Comparison of ENCODE assay signal across 9 mouse cellular contexts in genomic region chr11:69853994-69854393, GRCm38 (mm10). TPM values are rescaled to one million over a fixed set of nuclear protein-coding genes. Genes with fewer than 3 reads are reported as not detected.
DNase-seq lines count a peak whose midpoint lies in the region; ATAC-seq lines count a peak whose summit lies in the region.
"Had no signal": no experiment of that assay in that cellular context is flagged by ENCODE, and none has a peak within 500 bp of the region (broad histone marks: within the 10 kb centered on the region; RNA-seq: fewer than 3 reads in every experiment).

No protein-coding gene starts in this region.

- no peak overlapping the region for H3K4me2 ChIP-seq in midbrain, embryonic 12.5 days (replicated peaks)
- no peak overlapping the region for H3K4me2 ChIP-seq in midbrain, embryonic 15.5 days
- H3K4me2 ChIP-seq in intestine, embryonic 15.5 days (replicated peaks): no peak overlapping the region
- H3K4me2 ChIP-seq in midbrain, embryonic 16.5 days (ENCODE audit: low read length): no peak overlapping the region

- no peaks in the 10 kb centered on the region for H3K9me3 ChIP-seq in midbrain, embryonic 12.5 days
- no peaks in the 10 kb centered on the region for H3K9me3 ChIP-seq in midbrain, embryonic 15.5 days
- H3K9me3 ChIP-seq in intestine, embryonic 15.5 days: no peaks in the 10 kb centered on the region
- no peaks in the 10 kb centered on the region for H3K9me3 ChIP-seq in midbrain, embryonic 16.5 days (replicated peaks; ENCODE audit: control insufficient read depth, low read length, poor library complexity, severe bottlenecking)

- no peak overlapping the region for H3K9ac ChIP-seq in midbrain, embryonic 12.5 days (replicated peaks)
- no peak overlapping the region for H3K9ac ChIP-seq in midbrain, embryonic 15.5 days
- no peak overlapping the region for H3K9ac ChIP-seq in intestine, embryonic 15.5 days
- no peak overlapping the region for H3K9ac ChIP-seq in midbrain, embryonic 16.5 days (ENCODE audit: low read depth, low read length)

- 0 out of 2 replicates have a peak overlapping the region, but pooled peaks have one; percentile 2 for H3K27ac ChIP-seq in midbrain, embryonic 12.5 days (replicated peaks)
- H3K27ac ChIP-seq in midbrain, embryonic 15.5 days: no peak overlapping the region
- no peak overlapping the region for H3K27ac ChIP-seq in intestine, embryonic 15.5 days
- H3K27ac ChIP-seq in midbrain, embryonic 16.5 days (ENCODE audit: low read length): no peak overlapping the region

- H3K27me3 ChIP-seq in midbrain, embryonic 12.5 days: peaks cover 20% of the 10 kb centered on the region
- peaks cover 8% of the 10 kb centered on the region; the same call in 1 of the 2 replicates for H3K27me3 ChIP-seq in midbrain, embryonic 15.5 days (replicated peaks)
- peaks cover 10% of the 10 kb centered on the region for H3K27me3 ChIP-seq in intestine, embryonic 15.5 days (replicated peaks)
- peaks cover 11% of the 10 kb centered on the region for H3K27me3 ChIP-seq in midbrain, embryonic 16.5 days (ENCODE audit: control insufficient read depth, insufficient read depth, low read depth, low read length)

- 0 out of 2 replicates have a peak, but pooled peaks cover 7% of the 10 kb centered on the region for H3K4me1 ChIP-seq in midbrain, embryonic 12.5 days
- H3K4me1 ChIP-seq in midbrain, embryonic 15.5 days: peaks cover 4% of the 10 kb centered on the region; the same call in 1 of the 2 replicates
- no peaks in the 10 kb centered on the region for H3K4me1 ChIP-seq in intestine, embryonic 15.5 days (replicated peaks)
- H3K4me1 ChIP-seq in midbrain, embryonic 16.5 days (ENCODE audit: control insufficient read depth, insufficient read depth, low read length): no peaks in the 10 kb centered on the region

- DNase-seq in embryo, embryonic 10.5 days (ENCODE audit: low spot score): peak; percentile 24
- DNase-seq in embryo, embryonic 10 days (ENCODE audit: low spot score): no peak
- peak; percentile 43 for DNase-seq in naive thymus-derived CD4-positive, alpha-beta T cell, adult 2 months (ENCODE audit: low read depth)
- no peak for DNase-seq in cerebellum, postnatal 14 days

- 80% methylated on average over 7 of the region's 7 CpGs for WGBS in midbrain, embryonic 12.5 days
- WGBS in midbrain, embryonic 15.5 days: 71% methylated on average over 7 of the region's 7 CpGs
- 55% methylated on average over 7 of the region's 7 CpGs for WGBS in intestine, embryonic 15.5 days
- 69% methylated on average over 7 of the region's 7 CpGs for WGBS in midbrain, embryonic 16.5 days

- H3K4me3 ChIP-seq in midbrain, embryonic 12.5 days: no peak overlapping the region
- no peak overlapping the region for H3K4me3 ChIP-seq in midbrain, embryonic 15.5 days
- no peak overlapping the region for H3K4me3 ChIP-seq in intestine, embryonic 15.5 days (replicated peaks)
- no peak overlapping the region for H3K4me3 ChIP-seq in midbrain, embryonic 16.5 days (ENCODE audit: low read depth, low read length)

- ATAC-seq in midbrain, embryonic 12.5 days (ENCODE audit: low FRiP score, low read depth): no peak
- no peak for ATAC-seq in midbrain, embryonic 15.5 days (replicated peaks)
- peak; percentile 67 for ATAC-seq in intestine, embryonic 15.5 days
- no peak for ATAC-seq in midbrain, embryonic 16.5 days

- peaks cover 33% of the 10 kb centered on the region for H3K36me3 ChIP-seq in midbrain, embryonic 12.5 days
- peaks cover 13% of the 10 kb centered on the region; the same call in 1 of the 2 replicates for H3K36me3 ChIP-seq in midbrain, embryonic 15.5 days (replicated peaks)
- H3K36me3 ChIP-seq in intestine, embryonic 15.5 days: peaks cover 33% of the 10 kb centered on the region
- H3K36me3 ChIP-seq in midbrain, embryonic 16.5 days (ENCODE audit: control insufficient read depth, insufficient read depth, low read length): peaks cover 27% of the 10 kb centered on the region

RNA-seq across cellular contexts. Expression of gene Tnk1, which starts 4.5 kb away (rescaled TPM):
- 0.19 and 0.21 TPM in 2 replicates for polyA plus RNA-seq in midbrain, embryonic 12.5 days (2016; fragmentation: Nextera tagmentation; extraction: Ambion mirVana)
- 0.10 and 0.28 TPM in 2 replicates for polyA plus RNA-seq in midbrain, embryonic 15.5 days (2015; fragmentation: Nextera tagmentation; extraction: Ambion mirVana)
- polyA plus RNA-seq in intestine, embryonic 15.5 days (2015; fragmentation: Nextera tagmentation; extraction: Ambion mirVana): 14.4 and 16.4 TPM in 2 replicates
- polyA plus RNA-seq in midbrain, embryonic 16.5 days (2015; fragmentation: Nextera tagmentation; extraction: Ambion mirVana): 0.11 and 0.35 TPM in 2 replicates

RNA-seq across cellular contexts. Expression of gene Plscr3, which starts 7.8 kb away (rescaled TPM):
- 62.9 and 70.1 TPM in 2 replicates for polyA plus RNA-seq in midbrain, embryonic 12.5 days (2016; fragmentation: Nextera tagmentation; extraction: Ambion mirVana)
- 52.3 and 53.5 TPM in 2 replicates for polyA plus RNA-seq in midbrain, embryonic 15.5 days (2015; fragmentation: Nextera tagmentation; extraction: Ambion mirVana)
- polyA plus RNA-seq in intestine, embryonic 15.5 days (2015; fragmentation: Nextera tagmentation; extraction: Ambion mirVana): 70.4 and 74.6 TPM in 2 replicates
- 46.3 and 48.1 TPM in 2 replicates for polyA plus RNA-seq in midbrain, embryonic 16.5 days (2015; fragmentation: Nextera tagmentation; extraction: Ambion mirVana)

RNA-seq across cellular contexts. Expression of gene Tmem256, which starts 15.7 kb away (rescaled TPM):
- polyA plus RNA-seq in midbrain, embryonic 12.5 days (2016; fragmentation: Nextera tagmentation; extraction: Ambion mirVana): 284 and 302 TPM in 2 replicates
- 318 and 320 TPM in 2 replicates for polyA plus RNA-seq in midbrain, embryonic 15.5 days (2015; fragmentation: Nextera tagmentation; extraction: Ambion mirVana)
- 442 and 459 TPM in 2 replicates for polyA plus RNA-seq in intestine, embryonic 15.5 days (2015; fragmentation: Nextera tagmentation; extraction: Ambion mirVana)
- 271 and 312 TPM in 2 replicates for polyA plus RNA-seq in midbrain, embryonic 16.5 days (2015; fragmentation: Nextera tagmentation; extraction: Ambion mirVana)

RNA-seq across cellular contexts. Expression of gene Nlgn2, which starts 16.4 kb away (rescaled TPM):
- polyA plus RNA-seq in midbrain, embryonic 12.5 days (2016; fragmentation: Nextera tagmentation; extraction: Ambion mirVana): 14.2 and 14.6 TPM in 2 replicates
- 24.0 and 24.2 TPM in 2 replicates for polyA plus RNA-seq in midbrain, embryonic 15.5 days (2015; fragmentation: Nextera tagmentation; extraction: Ambion mirVana)
- 5.2 and 5.3 TPM in 2 replicates for polyA plus RNA-seq in intestine, embryonic 15.5 days (2015; fragmentation: Nextera tagmentation; extraction: Ambion mirVana)
- polyA plus RNA-seq in midbrain, embryonic 16.5 days (2015; fragmentation: Nextera tagmentation; extraction: Ambion mirVana): 20.6 and 21.5 TPM in 2 replicates

RNA-seq across cellular contexts. Expression of gene Tmem95, which starts 23.8 kb away (rescaled TPM):
- not detected in 2 replicates for polyA plus RNA-seq in midbrain, embryonic 12.5 days (2016; fragmentation: Nextera tagmentation; extraction: Ambion mirVana)
- not detected in 2 replicates for polyA plus RNA-seq in midbrain, embryonic 15.5 days (2015; fragmentation: Nextera tagmentation; extraction: Ambion mirVana)
- not detected in 2 replicates for polyA plus RNA-seq in intestine, embryonic 15.5 days (2015; fragmentation: Nextera tagmentation; extraction: Ambion mirVana)
- polyA plus RNA-seq in midbrain, embryonic 16.5 days (2015; fragmentation: Nextera tagmentation; extraction: Ambion mirVana): not detected in 2 replicates
- polyA plus RNA-seq: limb, embryonic 11.5 days had no signal

Comparison
In these comparisons a context has a peak if more than half of its experiments do, and no peak if none do; other contexts are left out.
1. DNase-seq: peak in embryo, embryonic 10.5 days (single experiment) and naive thymus-derived CD4-positive, alpha-beta T cell, adult 2 months (single experiment); none in embryo, embryonic 10 days (single experiment) and cerebellum, postnatal 14 days (0 of 2).
2. RNA of gene Tnk1, which starts 4.5 kb away (polyA plus RNA-seq): 14.4 to 16.4 TPM in intestine, embryonic 15.5 days; 0.19 to 0.21 TPM in midbrain, embryonic 12.5 days, 0.11 to 0.35 TPM in midbrain, embryonic 16.5 days and 0.10 to 0.28 TPM in midbrain, embryonic 15.5 days; every median in the first group is over 10 times any median in the second.